Mouse (Mus musculus) small intestine, adult 2 months (tissue): ENCODE measurements around the gene Wdr64. TPM values are rescaled to one million over a fixed set of nuclear protein-coding genes. Genes with fewer than 3 reads are reported as not detected.

ENCODE experiments used
- H3K27ac ChIP-seq: fragments of 200-500 bp; 2 replicates; pipeline ENCODE4 v1.5.1; 2012; ENCODE audit warnings: low read depth, low read length, control low read depth, inconsistent platforms; ENCODE audit not compliant: insufficient read depth
- H3K27me3 ChIP-seq: fragments of 200-500 bp; 2 replicates; pipeline ENCODE4 v1.6.1; 2012; ENCODE audit warnings: mild to moderate bottlenecking, moderate library complexity, low read length, inconsistent platforms; ENCODE audit not compliant: control insufficient read depth, insufficient read depth
- H3K36me3 ChIP-seq: fragments of 200-500 bp; 2 replicates; pipeline ENCODE4 v1.6.1; 2012; ENCODE audit warnings: mild to moderate bottlenecking, low read length, control low read depth, inconsistent platforms; ENCODE audit not compliant: control insufficient read depth, insufficient read depth
- H3K4me1 ChIP-seq: fragments of 200-500 bp; 2 replicates; pipeline ENCODE4 v1.6.1; 2012; ENCODE audit warnings: low read length, inconsistent platforms, mixed read lengths; ENCODE audit not compliant: control insufficient read depth, insufficient read depth, insufficient read length
- H3K4me3 ChIP-seq: fragments of 200-500 bp; 2 replicates; pipeline ENCODE4 v1.5.1; 2012; ENCODE audit warnings: low read depth, mild to moderate bottlenecking, control low read depth, inconsistent platforms, low read length, moderate library complexity
- CTCF ChIP-seq: fragments of 200-500 bp; IDR thresholded peaks from 2 replicates; pipeline ENCODE4 v1.5.1; 2012; ENCODE audit warnings: low read depth, mild to moderate bottlenecking, control low read depth, inconsistent platforms, low read length, moderate library complexity, mixed read lengths; ENCODE audit not compliant: insufficient replicate concordance, insufficient read length; ENCODE audit errors: extremely low read depth
- POLR2A ChIP-seq: fragments of 200-500 bp; IDR thresholded peaks from 2 replicates; pipeline ENCODE4 v1.6.1; 2012; ENCODE audit warnings: low read depth, mild to moderate bottlenecking, control low read depth, inconsistent platforms, low read length, moderate library complexity
- WGBS: fragments of 180-500 bp; shearing (Covaris S2); methylation state at CpG from one replicate; pipeline ENCODE4 v1.1.7; 2018; 5-methylcytosine and 5-hydroxymethylcytosine counted together
- polyA plus RNA-seq: library from polyadenylated mRNA; depleted of rRNA; stranded (reverse); fragments of >200 nt; gene quantifications from 2 replicates; pipeline ENCODE4 v1.2.3, GENCODE M21; 2012

Wdr64 gene
- polyA plus RNA-seq, 1 experiment: not detected

GRCm38 (mm10) chr1:175712338-175712909 is 14.0 kb downstream of the Wdr64 start:
- Histone ChIP-seq H3K4me1 (no peaks in the 10 kb centered on the region), H3K4me3 (no peak overlapping the region), H3K27me3 (no peaks in the 10 kb centered on the region), H3K36me3 (no peaks in the 10 kb centered on the region), H3K27ac (no peak overlapping the region)
- WGBS: 74% methylated on average over 11 of the region's 11 CpGs
- no peak for TF ChIP-seq CTCF
- TF ChIP-seq POLR2A: no peak

GRCm38 (mm10) chr1:175716832-175717231 is 18.4 kb downstream of the Wdr64 start:
- TF ChIP-seq POLR2A (no peak), CTCF (no peak)
- 82% methylated on average over 9 of the region's 9 CpGs for WGBS
- Histone ChIP-seq H3K27ac (no peak overlapping the region), H3K27me3 (no peaks in the 10 kb centered on the region), H3K36me3 (no peaks in the 10 kb centered on the region), H3K4me1 (no peaks in the 10 kb centered on the region), H3K4me3 (no peak overlapping the region)

GRCm38 (mm10) chr1:175725771-175726170 is 27.4 kb downstream of the Wdr64 start:
- WGBS: 15% methylated on average over 7 of the region's 7 CpGs
- H3K4me1 ChIP-seq: no peaks in the 10 kb centered on the region
- H3K4me3 ChIP-seq: no peak overlapping the region
- H3K27me3 ChIP-seq: no peaks in the 10 kb centered on the region
- H3K36me3 ChIP-seq: no peaks in the 10 kb centered on the region
- TF ChIP-seq CTCF: no peak
- no peak for TF ChIP-seq POLR2A
- H3K27ac ChIP-seq: no peak overlapping the region

DNA sequence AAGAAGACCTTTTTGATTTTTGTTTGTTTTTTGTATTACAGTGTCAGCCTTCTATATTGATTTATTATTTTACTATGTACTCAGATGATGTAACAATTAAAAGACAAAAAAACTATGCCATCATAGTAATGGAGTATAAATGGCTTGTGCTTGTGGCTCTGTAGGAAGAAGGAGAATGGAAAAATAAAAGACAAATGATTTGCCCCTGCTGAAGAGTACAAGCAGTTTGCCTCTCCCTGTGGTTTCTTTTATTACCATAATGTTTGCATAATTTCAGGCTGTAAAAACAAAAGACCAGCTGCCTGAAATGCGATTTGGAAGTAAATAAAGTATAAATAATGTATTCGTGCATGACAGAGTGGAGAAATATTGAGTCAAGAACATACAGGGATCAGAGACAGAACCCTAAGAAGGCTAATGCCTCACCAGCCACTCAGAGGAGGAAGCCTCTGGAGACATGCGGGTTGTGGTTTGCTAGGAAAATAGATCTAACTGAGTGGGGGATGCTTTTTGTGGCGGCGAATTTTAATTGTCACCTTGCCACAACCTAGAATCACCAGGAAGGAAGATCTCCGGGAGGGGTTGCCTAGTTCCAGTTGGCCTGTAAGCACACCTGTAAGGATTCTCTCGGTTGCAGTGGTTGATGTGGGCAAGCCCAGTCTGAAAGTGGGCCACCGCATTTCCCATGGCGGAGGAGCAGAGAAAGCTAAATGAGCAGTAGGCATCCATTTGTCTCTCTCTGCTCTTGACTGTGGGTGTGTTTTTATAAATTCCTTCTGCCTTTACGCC is 56.4 kb downstream of the Wdr64 start:
- Histone ChIP-seq H3K4me1 (no peaks in the 10 kb centered on the region), H3K27me3 (no peaks in the 10 kb centered on the region), H3K36me3 (no peaks in the 10 kb centered on the region), H3K4me3 (no peak overlapping the region), H3K27ac (no peak overlapping the region)
- 60% methylated on average over 10 of the region's 10 CpGs for WGBS
- no peak for TF ChIP-seq POLR2A

DNA sequence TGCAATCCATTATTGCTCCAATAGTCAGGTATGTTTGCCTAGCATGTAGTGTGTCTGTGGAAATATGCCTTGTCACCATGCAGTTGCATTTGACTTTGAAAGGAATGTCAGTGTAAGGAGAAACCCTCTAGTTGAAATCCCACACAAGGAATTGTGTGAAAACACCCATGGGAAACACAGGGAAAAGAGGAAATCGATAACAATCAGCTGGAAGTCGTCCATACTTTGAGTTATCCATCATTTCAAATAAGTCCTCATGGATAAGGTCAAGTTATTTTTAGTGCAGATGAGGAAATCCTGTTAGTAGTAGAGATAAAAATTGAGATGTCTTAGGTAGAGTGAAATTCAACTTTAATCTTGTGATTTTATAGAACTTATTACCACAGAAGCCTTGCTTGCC is 96.3 kb downstream of the Wdr64 start:
- Histone ChIP-seq H3K4me3 (no peak overlapping the region), H3K27ac (no peak overlapping the region), H3K36me3 (no peaks in the 10 kb centered on the region), H3K4me1 (no peaks in the 10 kb centered on the region), H3K27me3 (no peaks in the 10 kb centered on the region)
- TF ChIP-seq CTCF (no peak), POLR2A (no peak)
- WGBS: 63% methylated on average over 2 of the region's 2 CpGs

GRCm38 (mm10) chr1:175808356-175808755 is 110.0 kb downstream of the Wdr64 start:
- Histone ChIP-seq H3K27me3 (no peaks in the 10 kb centered on the region), H3K27ac (no peak overlapping the region), H3K36me3 (no peaks in the 10 kb centered on the region), H3K4me1 (no peaks in the 10 kb centered on the region), H3K4me3 (no peak overlapping the region)
- 67% methylated on average over 5 of the region's 5 CpGs for WGBS
- TF ChIP-seq POLR2A (no peak), CTCF (no peak)

GRCm38 (mm10) chr1:175811625-175812024 is 113.2 kb downstream of the Wdr64 start:
- Histone ChIP-seq H3K4me3 (no peak overlapping the region), H3K27me3 (no peaks in the 10 kb centered on the region), H3K4me1 (no peaks in the 10 kb centered on the region), H3K27ac (no peak overlapping the region), H3K36me3 (no peaks in the 10 kb centered on the region)
- TF ChIP-seq POLR2A: no peak
- TF ChIP-seq CTCF: no peak
- WGBS: 5% methylated on average over 1 of the region's 1 CpGs
